Mouse (Mus musculus) heart, adult 9 months (tissue): Measurements from ENCODE around the gene Mindy3.

ENCODE experiments used
- DNase-seq, 2 experiments: peaks; one replicate each; pipeline ENCODE4 v3.0.0; 2022; ENCODE audit warnings: low spot score in 2 of 2

Gene Mindy3

DNA sequence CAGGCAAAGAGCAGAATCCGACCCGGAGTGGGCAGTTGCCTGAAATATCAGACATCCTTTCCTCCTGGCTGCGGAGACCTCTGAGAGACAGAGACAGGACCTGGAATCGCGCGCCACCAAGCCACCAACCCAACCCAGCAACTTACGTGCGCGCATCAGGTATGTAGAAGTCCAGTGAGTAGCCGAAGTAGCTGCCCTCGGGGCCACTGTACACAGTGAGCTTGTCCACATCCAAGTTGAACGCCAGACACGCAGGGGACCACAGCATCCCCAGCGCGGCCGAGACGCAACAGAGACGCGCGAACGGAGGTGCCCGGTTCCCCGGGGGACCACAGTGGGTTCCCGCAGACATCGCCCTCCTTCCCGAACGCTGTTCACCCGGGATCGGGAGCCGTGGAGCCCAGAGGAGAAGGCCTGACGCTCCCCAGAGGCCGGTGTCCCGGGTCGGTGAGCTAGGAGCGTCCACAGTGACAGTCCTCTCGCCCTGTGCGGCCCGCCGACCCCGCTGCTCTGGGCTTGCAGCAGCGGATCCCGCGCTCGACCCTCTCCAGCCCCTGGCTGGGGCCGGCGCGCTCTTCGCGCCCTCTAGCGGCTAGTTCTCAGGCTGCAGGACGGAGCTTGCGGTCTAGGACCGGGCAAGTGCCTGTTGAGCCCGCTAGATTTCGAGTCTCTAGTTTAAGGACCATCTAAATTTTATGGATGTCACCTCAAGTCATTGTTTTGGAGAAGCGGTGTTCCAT is 117.7 kb downstream of the Mindy3 start, which contains the start of gene Itga8:
Itga8 (minus strand) TSS at position 492 of the 740 bp plus-strand sequence.
- DNase-seq, result peak; percentile 67 to 77

DNA sequence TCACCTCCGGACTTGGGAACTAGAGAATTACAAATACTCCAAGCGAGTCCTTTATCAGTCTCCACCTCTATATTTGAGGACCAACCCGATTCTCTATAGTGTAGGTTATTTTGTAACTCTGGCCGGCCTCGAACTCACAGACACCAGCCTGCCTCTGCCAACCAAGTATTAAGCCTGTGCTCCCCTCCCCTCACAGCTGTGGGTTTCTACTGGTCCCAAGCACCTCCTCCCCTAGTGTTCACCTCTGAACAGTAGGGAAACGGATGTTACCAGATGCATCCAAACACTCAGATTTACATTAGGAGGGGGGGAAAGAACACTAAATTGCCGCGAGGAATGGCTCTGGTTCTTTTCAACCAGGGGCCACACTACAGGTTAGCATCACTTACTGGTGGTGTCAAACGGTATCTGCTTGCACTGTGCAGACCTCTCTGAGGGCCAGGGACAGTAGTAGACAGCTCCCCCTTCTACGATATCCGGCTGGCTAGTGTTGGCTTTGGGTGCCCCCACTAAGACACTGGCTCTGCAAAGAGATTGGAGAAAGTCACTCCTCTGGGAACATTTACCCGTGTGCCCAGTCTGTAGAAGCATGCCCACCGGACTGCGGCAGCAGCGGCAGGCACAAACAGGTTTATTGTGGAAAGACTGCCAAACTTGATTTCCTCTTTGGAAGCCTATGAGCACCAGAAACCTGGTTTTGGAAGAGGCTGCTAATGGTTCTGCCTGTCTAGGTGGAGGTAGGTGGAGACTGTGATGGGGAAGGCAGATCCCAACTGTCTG is 118.6 kb downstream of the Mindy3 start:
- no peak for DNase-seq

DNA sequence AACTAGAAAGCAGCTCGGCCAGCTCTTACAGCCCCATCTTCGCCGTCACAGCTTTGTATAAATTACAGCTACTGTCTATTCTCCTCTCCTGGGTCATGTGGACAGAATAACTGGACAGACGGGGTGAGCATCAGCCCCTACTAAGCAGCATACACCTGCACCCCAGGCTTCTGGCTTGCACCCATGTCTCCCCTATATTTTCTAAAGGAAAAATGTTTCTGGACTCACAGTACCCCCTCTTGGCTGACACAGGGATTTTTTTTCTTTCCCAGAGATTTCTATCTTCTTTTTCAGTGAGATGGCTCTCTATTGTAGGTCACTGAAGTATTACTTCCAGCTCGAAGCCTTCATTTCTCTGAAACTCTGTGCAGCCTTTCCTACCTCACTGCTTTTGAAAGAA is 122.0 kb downstream of the Mindy3 start:
- DNase-seq, result no peak
